ENCODE assay signal across 10 mouse cellular contexts in genomic region chr2:79566280-79566933, GRCm38 (mm10).
DNase-seq lines count a peak whose midpoint lies in the region; ATAC-seq and TF ChIP-seq lines count a peak whose summit lies in the region.
"Had no signal": no experiment of that assay in that cellular context is flagged by ENCODE, and none has a peak within 500 bp of the region (broad histone marks: within the 10 kb centered on the region; RNA-seq: fewer than 3 reads in every experiment).

No protein-coding gene starts in this region.

- no peak overlapping the region for H3K9ac ChIP-seq in heart, adult 2 months (ENCODE audit: low read depth, low read length)
- no peak overlapping the region for H3K9ac ChIP-seq in heart, embryonic 16.5 days (ENCODE audit: low read length)
- H3K9ac ChIP-seq in liver, postnatal 0 days (replicated peaks) = no peak overlapping the region
- H3K9ac ChIP-seq: hindbrain, embryonic 12.5 days; lung, embryonic 15.5 days had no signal

- H3K36me3 ChIP-seq in heart, adult 2 months (ENCODE audit: control insufficient read depth, insufficient read depth, low read length) = peaks cover 17% of the 10 kb centered on the region
- H3K36me3 ChIP-seq in heart, embryonic 16.5 days (ENCODE audit: control insufficient read depth, insufficient read depth) = no peaks in the 10 kb centered on the region
- no peaks in the 10 kb centered on the region for H3K36me3 ChIP-seq in liver, postnatal 0 days (replicated peaks; ENCODE audit: insufficient read depth, low read length)
- H3K36me3 ChIP-seq: hindbrain, embryonic 12.5 days; lung, embryonic 15.5 days had no signal

- H3K4me3 ChIP-seq in heart, adult 2 months = no peak overlapping the region
- no peak overlapping the region for H3K4me3 ChIP-seq in heart, embryonic 16.5 days (ENCODE audit: low read length)
- no peak overlapping the region for H3K4me3 ChIP-seq in liver, postnatal 0 days (ENCODE audit: low read depth, low read length)
- H3K4me3 ChIP-seq: hindbrain, embryonic 12.5 days; lung, embryonic 15.5 days had no signal

- H3K27ac ChIP-seq in heart, adult 2 months = peak overlapping the region; percentile 82
- peak overlapping the region; percentile 75 for H3K27ac ChIP-seq in heart, embryonic 16.5 days (ENCODE audit: low read length)
- no peak overlapping the region for H3K27ac ChIP-seq in liver, postnatal 0 days (ENCODE audit: low read depth)
- H3K27ac ChIP-seq: hindbrain, embryonic 12.5 days; lung, embryonic 15.5 days had no signal

- WGBS in heart, adult 2 months = 42% methylated on average over 3 of the region's 3 CpGs
- WGBS in heart, embryonic 16.5 days = 17% methylated on average over 3 of the region's 3 CpGs
- 37% methylated on average over 3 of the region's 3 CpGs for WGBS in liver, postnatal 0 days (ENCODE audit: insufficient replicate concordance)

- H3K4me1 ChIP-seq in heart, adult 2 months (ENCODE audit: control insufficient read depth, insufficient read depth, low read length) = peaks cover 7% of the 10 kb centered on the region
- H3K4me1 ChIP-seq in heart, embryonic 16.5 days (ENCODE audit: control insufficient read depth, insufficient read depth, low read length) = peaks cover 35% of the 10 kb centered on the region
- H3K4me1 ChIP-seq in liver, postnatal 0 days (ENCODE audit: insufficient read depth) = no peaks in the 10 kb centered on the region
- H3K4me1 ChIP-seq: lung, embryonic 15.5 days had no signal

- no peaks in the 10 kb centered on the region for H3K79me2 ChIP-seq in heart, adult 2 months (replicated peaks; ENCODE audit: control insufficient read depth, insufficient read depth, low read length)

- DNase-seq in heart, adult 2 months = no peak
- no peak for DNase-seq in heart, adult 9 months (ENCODE audit: low spot score in 2 of 2)
- DNase-seq in urinary bladder, postnatal 25 days (ENCODE audit: low spot score) = peak; percentile 18
- DNase-seq in urinary bladder, adult 2 months (ENCODE audit: low spot score) = no peak
- no peak for DNase-seq in thymus, postnatal 4 days
- DNase-seq in layer of hippocampus, adult 9-11 months = no peak
- DNase-seq in liver, postnatal 0 days = no peak

- H3K9me3 ChIP-seq in heart, embryonic 16.5 days (replicated peaks; ENCODE audit: control insufficient read depth, low read length) = no peaks in the 10 kb centered on the region
- no peaks in the 10 kb centered on the region for H3K9me3 ChIP-seq in liver, postnatal 0 days (ENCODE audit: low read length)
- H3K9me3 ChIP-seq: hindbrain, embryonic 12.5 days; lung, embryonic 15.5 days had no signal

- ATAC-seq in heart, embryonic 16.5 days (replicated peaks; ENCODE audit: extremely low read depth, insufficient read depth, low FRiP score) = peak; percentile 63; the same call in 1 of the 2 replicates
- ATAC-seq in liver, postnatal 0 days = no peak

- no peak overlapping the region for H3K4me2 ChIP-seq in heart, embryonic 16.5 days (ENCODE audit: low read depth, low read length)
- no peak overlapping the region for H3K4me2 ChIP-seq in liver, postnatal 0 days (ENCODE audit: low read depth, low read length)
- H3K4me2 ChIP-seq: hindbrain, embryonic 12.5 days; lung, embryonic 15.5 days had no signal

- no peak for TF ChIP-seq EP300 in heart, adult 2 months (IDR thresholded peaks at IDR 0.05; ENCODE audit: insufficient read depth, low read depth, low read length)
- TF ChIP-seq EP300 in liver, postnatal 0 days (IDR thresholded peaks at IDR 0.05; ENCODE audit: low read depth) = no peak

- TF ChIP-seq CTCF in heart, adult 2 months (IDR thresholded peaks at IDR 0.05) = 0 out of 2 replicates have a peak, but pooled peaks have one; percentile 19
- no peak for TF ChIP-seq CTCF in liver, postnatal 0 days (IDR thresholded peaks at IDR 0.05; ENCODE audit: low read depth)

- no peak for TF ChIP-seq POLR2A in heart, adult 2 months (IDR thresholded peaks at IDR 0.05; ENCODE audit: insufficient read depth, low read depth, low read length)

- no peaks in the 10 kb centered on the region for H3K27me3 ChIP-seq in heart, adult 2 months (ENCODE audit: control insufficient read depth, insufficient read depth, low read length)
- H3K27me3 ChIP-seq in heart, embryonic 16.5 days (ENCODE audit: control insufficient read depth, insufficient read depth, low read length) = no peaks in the 10 kb centered on the region
- no peaks in the 10 kb centered on the region for H3K27me3 ChIP-seq in liver, postnatal 0 days (ENCODE audit: insufficient read depth, low read length)
- H3K27me3 ChIP-seq: hindbrain, embryonic 12.5 days; lung, embryonic 15.5 days had no signal

- intact Hi-C loops in heart, adult 2 months (cut with DNase I) = no loop called here
